Mouse (Mus musculus) layer of hippocampus, adult 9-10 months (tissue): ENCODE results near the gene Ndufb10.

Experiments used
- DNase-seq: peaks from one replicate; pipeline ENCODE4 v3.0.0; 2022; ENCODE audit warnings: low spot score

The Ndufb10 gene

DNA sequence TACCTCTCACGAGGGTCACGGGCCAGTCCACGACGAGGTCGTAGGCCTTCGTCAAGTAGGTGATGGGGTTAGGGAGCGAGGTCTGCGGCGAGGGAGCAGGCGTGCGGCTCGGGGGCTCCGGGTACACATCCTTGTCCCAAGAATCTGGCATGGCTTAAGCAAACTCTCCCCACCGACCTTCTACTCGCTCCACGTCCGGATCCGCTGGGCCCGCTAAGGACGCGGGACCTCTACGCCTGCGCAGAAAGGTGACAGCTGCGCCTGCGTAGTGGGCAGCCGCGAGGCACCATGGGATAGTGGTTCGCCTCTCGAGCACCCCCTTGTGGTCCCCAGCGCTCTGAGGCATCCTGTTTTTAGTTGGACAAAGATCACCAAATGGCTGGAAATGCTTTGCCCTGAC lies at the start of gene Ndufb10:
Gene Ndufb10, minus strand, starts transcription at position 295 of the 400 bp plus-strand sequence.
- DNase-seq, result peak; percentile 93

GRCm38 (mm10) chr17:24773241-24773640 lies 49.0 kb upstream of the Ndufb10 start:
- DNase-seq, result no peak

GRCm38 (mm10) chr17:24769146-24769545 lies 44.9 kb upstream of the Ndufb10 start:
- DNase-seq, result no peak

- DNase-seq, result no peak
These were observed 42.1 kb upstream of the Ndufb10 start for GRCm38 (mm10) chr17:24766266-24766875.

DNA sequence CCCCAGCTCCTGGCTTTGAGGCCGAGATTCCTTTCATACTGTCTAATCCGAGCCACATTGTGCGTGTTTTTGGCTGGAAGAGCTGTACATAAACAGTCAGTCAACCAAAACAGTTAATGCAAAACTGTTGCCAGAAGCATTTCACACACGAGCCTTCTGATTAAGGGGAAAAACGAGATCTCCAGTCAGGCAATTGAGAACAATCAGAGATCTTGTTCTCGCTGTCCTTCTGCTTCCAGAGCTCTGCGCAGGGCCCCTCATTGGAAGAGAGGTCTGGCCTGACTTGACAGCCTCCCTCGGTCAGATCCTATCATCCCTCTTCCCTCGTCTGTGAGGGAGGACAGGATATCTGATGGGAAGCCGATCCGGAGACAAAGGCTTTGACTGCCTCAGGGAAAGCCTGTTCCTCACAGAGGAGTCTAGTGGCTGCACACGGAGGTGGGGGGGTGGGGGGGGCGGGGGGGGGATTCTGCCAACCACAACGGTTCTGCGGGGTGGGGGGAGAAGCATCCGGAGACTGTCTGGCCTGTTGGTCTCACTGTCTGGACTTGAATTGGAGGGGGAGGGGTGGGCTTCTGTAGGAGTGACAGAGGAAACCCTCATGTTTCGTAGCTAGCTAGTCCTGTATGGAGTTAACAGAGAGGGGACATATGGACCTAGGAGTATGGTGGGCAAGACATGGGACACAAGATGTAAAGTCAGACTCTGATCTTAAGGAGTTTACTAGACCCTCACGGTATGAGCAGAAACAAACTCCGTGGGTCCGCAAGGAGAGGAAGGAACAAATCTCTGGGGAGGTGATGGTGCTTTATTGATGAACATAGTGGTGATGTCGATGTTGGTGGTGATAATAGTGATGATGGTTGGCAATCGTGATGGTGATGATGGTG lies 41.0 kb upstream of the Ndufb10 start:
- no peak for DNase-seq

DNA sequence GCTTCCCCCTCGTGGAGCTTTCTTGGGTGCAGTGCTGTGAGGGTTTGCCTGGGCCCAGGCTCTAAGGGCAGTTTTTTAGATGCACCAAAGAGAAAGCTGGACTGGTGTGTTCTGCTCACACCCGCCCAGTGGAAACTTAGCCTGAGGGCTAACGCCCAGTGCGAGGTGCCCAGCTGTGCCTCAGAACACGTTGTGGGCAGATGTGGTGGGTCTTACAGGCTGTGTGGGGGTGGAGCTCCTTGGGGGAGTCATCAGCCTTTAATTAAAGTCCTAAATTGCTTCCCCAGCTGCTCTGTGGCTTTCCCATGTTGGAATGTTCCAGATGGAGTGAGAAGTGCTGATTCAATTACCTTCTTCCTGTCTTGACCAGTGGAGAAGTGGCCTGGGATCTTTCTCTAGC lies 36.8 kb upstream of the Ndufb10 start:
- DNase-seq, result no peak

DNA sequence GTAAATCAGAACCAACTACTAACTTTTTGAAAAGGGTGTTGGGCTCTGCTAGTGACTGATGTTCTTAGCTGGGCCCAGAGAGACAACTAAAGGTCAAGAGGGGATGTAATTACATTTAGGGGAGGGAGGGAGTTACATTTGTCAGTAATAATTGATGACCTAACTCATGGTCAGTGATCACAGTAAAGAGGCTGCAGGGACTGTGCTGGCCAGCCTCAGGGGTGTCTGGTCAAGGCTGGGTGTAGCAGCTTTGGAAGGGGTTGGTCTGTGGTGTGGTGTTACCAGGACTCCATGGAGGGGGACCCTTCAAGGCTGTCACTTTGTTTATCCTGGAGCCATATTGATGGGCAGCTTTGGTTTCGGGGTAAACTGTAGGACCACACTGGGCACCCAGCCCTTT lies 33.1 kb upstream of the Ndufb10 start:
- no peak for DNase-seq

GRCm38 (mm10) chr17:24752415-24753394 lies 28.4 kb upstream of the Ndufb10 start, which contains the start of gene Hs3st6:
Gene Hs3st6 (plus strand): TSS chr17:24752988.
- DNase-seq, result no peak

DNA sequence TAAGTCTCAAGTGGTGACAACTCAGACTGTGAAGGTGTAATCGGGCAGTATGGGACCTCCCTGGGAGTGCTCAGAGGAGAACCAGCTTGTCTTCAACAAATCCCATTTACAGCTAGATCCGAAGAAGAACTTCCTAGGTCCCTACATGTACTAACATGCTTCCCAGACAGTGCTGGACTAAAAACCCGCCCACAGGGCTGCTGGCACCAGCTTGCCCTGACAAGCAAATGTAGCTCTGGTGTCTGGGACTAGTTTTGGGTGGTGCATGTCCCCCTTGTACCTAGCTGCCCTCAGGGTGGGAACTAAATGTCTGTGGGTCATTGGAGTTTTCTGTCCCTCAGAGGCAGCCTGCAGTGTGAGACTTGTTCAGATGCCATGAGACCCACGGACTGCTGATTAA lies 27.2 kb upstream of the Ndufb10 start:
- DNase-seq, result no peak

- DNase-seq, result no peak
These were observed 22.7 kb upstream of the Ndufb10 start for GRCm38 (mm10) chr17:24746986-24747385.

DNA sequence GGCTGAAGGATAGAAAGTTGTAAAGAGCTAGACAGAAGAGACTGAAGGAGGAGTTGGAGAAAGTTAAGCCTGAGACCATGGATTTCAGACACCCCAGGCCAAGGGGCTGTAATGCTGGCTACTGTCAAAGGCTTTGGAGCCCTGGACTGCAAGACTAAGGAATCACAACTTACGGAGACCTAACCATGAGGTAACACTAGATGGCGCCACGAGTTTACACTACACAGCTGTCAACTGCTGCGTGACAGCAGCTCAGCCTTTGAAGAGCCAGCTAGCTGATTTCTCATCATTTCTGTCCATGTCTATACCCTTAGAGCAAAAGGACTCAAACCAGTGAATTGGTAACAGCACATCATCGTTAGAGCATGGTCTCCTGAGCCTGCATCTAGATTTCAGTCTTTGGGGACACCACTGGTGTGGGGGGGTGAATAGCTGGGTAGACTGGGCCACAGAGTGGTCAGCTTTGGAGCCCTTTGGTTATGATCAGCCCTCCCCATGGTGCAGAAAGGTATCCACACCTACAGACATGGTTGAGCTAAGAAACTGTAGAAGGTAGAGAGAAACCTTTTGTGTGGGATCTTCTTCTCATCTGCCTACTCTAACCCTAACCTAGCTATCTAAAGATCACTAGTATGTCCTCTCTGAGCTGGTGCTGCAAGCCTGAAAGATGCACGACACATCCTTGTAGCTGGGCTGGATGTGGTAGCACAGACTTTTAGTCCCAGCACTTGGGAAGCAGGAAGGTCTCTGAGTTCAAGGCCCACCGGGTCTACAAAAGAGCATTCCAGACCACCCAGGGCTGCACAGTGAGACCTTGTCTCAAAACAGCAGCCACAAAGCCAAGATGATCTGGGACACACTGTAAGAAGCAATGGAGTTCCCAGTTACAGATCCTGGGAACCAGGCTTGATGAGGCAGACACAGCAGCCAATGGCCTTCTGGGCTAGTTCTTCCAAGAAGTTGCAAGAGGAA lies 21.5 kb upstream of the Ndufb10 start:
- DNase-seq, result peak; percentile 78

- DNase-seq, result no peak
These were observed 20.1 kb upstream of the Ndufb10 start for GRCm38 (mm10) chr17:24744381-24744780.

- no peak for DNase-seq
These were observed 19.6 kb upstream of the Ndufb10 start for GRCm38 (mm10) chr17:24743896-24744295.

- no peak for DNase-seq
These were observed 18.0 kb upstream of the Ndufb10 start for GRCm38 (mm10) chr17:24742307-24742706.

DNA sequence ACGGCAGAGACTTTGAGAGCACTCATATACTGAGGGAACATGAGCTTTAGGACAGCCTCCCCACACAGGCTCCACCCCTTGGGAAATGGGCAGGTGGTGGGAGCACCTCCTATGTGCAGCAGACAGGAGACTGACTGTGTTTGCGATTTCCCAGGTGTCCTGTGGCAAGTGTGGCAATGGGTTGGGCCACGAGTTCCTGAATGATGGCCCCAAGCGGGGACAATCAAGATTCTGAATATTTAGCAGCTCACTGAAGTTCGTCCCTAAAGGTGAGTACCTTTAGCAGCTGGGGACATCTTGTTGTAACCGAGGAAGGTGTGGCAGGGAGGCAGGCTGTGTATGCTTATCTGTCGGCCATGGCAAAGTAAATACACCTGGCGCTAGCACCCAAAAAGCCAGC lies 15.6 kb upstream of the Ndufb10 start:
- DNase-seq, result no peak

DNA sequence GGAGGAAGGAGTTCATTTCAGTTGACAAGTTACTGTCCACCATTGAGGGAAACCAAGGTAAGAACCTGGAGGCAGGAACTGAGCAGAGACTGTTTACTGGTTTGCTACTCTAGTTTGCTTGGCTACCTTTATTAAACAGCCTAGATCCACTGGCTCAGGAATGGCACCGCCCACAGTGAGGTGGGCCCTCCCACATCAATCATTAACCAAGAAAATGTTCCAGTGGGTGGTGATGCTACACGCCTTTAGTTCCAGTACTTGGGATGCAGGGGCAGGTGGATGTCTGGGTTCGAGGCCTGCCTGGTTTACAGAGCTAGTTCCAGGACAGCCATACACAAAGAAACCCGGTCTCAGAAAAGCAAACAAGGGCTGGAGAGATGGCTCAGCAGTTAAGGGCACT lies 14.0 kb upstream of the Ndufb10 start:
- DNase-seq, result no peak

DNA sequence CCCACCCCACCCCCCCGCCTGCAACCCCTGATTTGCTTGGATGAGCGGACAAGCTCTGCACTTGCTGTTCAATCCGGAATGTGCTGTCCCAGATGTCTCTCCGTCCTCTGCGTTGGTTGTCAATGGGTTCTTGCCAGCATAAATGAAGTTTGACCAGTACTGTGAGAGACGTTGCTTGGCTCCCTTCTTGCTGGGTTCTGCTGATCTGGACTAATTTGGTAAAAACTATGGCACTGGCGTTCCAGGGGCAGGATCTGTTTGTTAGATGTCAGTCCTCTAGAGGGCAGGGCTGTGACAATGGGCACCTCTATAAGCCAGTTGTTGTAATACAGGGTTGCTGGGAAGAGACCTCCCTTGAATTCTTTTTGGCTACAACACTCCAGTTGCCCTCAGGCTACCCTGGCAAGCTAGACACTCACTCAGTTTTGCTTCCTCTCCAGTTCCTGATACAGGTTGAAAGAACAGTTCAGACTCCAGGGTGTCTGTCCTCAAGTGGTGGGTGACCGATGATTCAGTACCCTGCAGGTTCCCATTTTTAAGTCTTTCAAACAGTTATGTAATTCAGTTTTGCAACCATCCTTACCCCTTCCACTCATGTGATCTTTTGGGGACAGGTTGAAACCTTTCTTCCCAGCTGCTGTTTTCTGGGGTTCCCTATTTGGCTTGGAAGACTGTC lies 13.0 kb upstream of the Ndufb10 start:
- no peak for DNase-seq

GRCm38 (mm10) chr17:24736330-24737051 lies 12.2 kb upstream of the Ndufb10 start, which contains the start of gene Msrb1:
Gene Msrb1 (plus strand): TSS chr17:24736642.
- peak; percentile 91 for DNase-seq

- DNase-seq, result no peak
These were observed 11.2 kb upstream of the Ndufb10 start for GRCm38 (mm10) chr17:24735446-24735845.

DNA sequence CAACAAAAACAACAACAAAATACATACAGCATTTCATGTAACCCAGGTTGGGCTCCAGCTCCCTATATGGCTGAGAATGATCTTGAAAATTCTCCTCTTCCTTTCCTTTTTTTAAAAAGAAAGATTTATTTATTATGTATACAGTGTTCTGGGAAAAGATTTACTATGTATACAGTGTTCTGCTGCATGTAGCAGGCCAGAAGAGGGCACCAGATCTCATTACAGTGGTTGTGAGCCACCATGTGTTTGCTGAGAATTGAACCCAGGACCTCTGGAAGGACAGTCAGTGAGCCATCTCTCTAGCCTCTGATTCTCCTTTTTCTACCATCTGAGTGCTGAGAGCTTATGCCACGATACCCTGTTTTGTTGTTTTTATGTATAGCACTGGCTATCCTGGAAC lies 10.2 kb upstream of the Ndufb10 start:
- DNase-seq, result no peak
